Mouse (Mus musculus) heart, adult 9 months (tissue): ENCODE results near the gene Thap3.
A peak's percentile ranks its signal among the peaks of the same experiment; 100 is the strongest.

ENCODE experiments used
- DNase-seq, 2 experiments: peaks; one replicate each; pipeline ENCODE4 v3.0.0; 2022; ENCODE audit warnings: low spot score in 2 of 2

The Thap3 gene

DNA sequence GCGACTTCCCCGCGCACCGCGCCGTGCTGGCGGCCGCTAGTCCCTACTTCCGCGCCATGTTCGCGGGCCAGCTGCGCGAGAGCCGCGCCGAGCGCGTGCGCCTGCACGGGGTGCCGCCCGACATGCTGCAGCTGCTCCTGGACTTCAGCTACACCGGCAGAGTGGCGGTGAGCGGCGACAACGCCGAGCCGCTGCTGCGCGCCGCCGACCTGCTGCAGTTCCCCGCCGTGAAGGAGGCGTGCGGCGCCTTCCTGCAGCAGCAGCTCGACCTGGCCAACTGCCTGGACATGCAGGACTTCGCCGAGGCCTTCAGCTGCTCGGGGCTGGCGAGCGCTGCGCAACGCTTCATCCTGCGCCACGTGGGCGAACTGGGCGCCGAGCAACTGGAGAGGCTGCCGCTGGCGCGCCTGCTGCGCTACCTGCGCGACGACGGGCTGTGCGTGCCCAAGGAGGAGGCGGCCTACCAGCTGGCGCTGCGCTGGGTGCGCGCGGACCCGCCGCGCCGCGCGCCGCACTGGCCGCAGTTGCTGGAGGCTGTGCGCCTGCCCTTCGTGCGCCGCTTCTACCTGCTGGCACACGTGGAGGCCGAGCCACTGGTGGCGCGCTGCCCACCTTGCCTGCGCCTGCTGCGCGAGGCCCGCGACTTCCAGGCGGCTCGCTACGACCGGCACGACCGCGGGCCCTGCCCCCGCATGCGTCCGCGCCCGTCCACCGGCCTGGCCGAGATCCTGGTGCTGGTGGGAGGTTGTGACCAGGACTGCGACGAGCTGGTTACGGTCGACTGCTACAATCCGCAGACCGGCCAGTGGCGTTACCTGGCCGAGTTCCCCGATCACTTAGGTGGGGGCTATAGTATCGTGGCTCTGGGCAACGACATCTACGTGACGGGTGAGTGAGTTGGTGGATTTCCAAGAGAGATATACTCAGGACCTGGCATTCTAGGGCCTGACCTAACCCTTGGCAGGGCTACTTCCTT is 20.6 kb upstream of the Thap3 start:
- DNase-seq: no peak

DNA sequence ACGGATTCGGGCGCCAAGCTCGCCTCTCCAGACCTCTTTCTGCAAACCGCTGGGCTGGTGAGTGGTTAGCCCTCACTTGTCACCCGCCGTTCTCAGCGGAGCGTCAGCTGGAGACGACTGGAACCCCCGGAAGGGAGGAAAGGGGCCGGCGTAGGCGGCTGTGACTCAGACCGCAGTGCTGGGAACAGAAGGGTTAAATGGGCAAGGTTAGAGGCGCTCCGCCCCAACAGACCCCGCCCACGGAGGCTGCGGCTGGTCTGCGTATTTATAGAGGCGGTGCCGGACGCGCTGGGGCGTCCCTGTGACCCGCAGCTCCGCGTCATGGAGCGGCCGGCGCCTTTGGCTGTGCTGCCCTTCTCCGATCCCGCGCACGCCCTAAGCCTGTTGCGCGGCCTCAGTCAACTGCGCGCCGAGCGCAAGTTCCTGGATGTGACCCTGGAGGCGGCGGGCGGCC is 19.9 kb upstream of the Thap3 start, which contains the start of gene Klhl21:
Klhl21 (plus strand) TSS at position 182 of the 454 bp plus-strand sequence.
- peak; percentile 96 to 97 for DNase-seq

DNA sequence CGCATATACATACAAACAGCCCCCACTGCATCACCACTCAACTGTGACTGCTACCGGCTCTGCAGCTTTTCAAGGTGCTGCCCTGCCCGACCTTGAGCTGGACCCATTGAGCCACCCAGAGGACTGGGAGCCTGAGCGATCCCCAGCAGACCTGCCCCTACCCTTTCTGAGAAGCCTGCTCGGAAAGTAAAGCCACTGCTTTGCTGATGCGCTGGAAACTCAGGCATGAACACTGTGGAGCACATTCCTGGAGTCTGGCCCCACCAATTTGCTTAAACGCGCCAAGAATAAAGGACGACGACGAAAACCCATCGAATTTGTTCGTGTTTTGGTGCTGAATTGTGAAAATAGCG is 19.3 kb upstream of the Thap3 start:
- DNase-seq: no peak

DNA sequence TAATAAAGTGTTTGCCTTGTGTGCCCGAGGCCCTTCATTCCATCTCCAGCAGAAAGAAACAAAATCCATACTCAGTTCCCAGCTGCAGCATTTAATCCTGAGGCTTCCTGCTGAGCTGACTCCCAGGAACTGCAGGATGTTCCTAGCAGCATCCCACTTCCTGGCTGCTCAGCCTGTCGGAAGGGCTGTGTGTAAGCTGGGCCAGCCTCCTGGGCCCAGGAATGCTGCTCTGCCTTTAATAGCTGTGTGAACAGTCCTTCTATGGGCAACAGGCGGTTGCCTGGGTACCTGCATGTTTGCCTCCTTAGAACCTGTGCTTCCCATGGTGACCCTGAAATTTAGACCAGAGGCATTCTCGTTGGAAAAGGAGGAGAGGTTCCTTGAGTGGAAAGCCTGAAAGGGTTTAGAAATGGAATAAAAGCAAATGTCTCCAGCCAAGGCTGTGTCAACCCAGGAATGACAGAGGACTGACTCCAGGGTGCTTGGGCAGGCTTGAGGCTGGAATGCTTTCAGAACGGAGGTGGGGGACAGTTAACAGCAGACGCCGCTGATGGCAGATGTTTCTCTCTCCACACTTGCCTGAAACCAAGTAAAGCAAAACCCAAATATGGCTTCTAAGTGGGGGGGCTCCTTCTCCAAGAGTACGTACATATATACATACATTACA is 18.8 kb upstream of the Thap3 start:
- DNase-seq: peak; percentile 46 to 54

DNA sequence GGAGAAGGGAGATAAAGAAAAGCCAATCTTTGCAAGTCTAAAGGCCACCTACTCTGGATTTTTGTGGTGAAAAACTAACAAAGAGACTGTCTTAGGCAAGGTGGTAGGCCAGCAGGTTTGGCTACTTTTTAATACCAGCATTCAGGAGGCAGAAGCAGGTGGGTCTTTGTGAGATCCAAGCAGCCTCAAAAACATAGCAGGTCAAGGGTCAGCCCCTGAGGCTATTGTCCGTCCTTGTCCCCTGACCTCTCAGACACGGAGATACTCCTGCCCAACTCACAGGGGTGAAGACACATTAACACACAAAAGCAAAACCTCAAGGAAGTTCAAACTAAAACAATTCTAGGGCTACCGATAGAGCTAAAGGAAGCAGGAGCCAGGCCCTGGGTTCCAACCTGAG is 18.0 kb upstream of the Thap3 start:
- no peak for DNase-seq

DNA sequence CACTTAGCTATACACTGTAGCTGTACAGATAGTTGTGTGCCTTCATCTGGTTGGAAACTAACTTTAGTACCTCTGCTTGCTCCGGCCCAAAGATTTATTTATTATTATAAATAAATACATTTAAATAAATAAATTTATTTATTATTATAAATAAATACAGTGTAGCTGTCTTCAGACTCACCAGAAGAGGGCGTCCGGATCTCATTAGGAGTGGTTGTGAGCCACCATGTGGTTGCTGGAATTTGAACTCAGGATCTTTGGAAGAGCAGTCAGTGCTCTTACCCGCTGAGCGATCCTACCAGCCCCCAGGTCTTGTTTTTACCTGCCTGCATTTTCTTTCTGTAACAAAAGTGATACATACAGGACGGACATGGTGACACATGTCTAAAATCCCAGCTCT is 17.3 kb upstream of the Thap3 start:
- no peak for DNase-seq

DNA sequence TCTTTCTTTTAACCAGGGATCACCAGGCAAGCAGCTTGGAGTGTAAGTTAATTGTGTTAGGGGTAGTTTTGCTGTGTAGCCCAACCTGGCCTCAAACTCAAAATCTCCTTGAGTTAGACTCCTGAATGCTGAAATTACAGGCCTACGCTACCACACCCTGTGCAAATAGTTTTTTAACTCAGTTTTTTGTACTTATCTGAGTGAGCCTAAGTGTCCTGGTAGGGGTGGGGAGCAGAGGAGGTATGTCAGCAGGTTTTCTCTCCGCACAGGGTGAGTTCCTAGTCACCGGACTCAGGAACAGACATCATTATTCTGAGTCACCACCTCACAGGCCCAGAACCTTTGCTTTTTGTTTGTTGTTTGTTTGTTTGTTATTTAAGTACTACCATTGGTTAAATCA is 13.3 kb upstream of the Thap3 start:
- no peak for DNase-seq

DNA sequence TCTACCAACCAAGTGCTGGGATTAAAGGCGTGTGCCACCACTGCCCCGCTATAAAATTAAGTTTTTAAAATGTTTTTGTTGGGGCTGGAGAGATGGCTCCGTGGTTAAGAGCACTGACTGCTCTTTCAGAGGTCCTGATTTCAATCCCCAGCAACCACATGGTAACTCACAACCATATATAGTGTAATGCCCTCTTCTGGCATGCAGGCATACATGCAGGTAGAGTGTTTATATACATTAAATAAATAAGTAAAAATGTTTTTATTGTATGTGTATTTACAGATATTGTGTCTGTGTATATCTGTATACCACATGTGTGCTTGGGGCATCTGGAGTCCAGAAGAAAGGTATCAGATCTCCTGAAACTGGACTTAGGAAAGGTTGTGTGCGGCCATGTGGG is 12.5 kb upstream of the Thap3 start:
- no peak for DNase-seq

DNA sequence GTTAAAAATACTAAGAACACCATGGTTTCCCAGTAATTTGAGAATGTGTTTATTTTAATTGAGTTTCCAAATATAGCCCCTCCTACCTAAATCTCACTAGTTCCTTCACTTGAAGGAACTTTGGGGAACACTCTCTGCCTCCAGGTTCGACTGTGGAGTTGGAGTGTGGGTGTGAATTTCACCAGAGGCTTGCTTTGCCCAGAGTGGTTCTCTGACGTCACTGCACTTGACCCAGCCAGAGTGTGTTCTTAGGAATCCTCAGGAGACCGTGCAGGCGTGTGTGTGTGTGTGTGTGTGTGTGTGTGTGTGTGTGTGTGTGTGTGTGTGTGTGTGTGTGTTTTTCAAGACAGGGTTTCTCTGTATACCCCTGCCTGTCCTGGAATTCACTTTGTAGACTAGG is 12.1 kb upstream of the Thap3 start:
- no peak for DNase-seq

DNA sequence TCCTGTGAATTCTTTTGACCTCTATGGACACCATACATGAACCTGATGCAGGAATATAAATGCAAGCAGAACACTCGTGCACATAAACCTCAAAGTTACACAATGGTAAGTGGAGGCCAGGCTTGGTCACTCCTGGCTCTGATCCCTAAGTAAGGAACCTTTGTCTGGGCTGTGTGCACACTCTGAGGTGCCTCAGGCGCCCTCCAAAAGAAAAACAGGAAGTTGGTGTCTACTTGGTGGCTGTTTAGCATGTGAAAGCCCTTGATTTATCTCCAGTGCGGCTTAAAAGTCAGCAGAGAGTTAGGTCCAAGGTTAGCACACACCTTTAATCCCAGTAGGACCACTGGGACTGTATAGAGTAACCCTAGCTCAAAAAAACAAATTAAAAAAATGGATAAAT is 10.7 kb upstream of the Thap3 start:
- DNase-seq: no peak

DNA sequence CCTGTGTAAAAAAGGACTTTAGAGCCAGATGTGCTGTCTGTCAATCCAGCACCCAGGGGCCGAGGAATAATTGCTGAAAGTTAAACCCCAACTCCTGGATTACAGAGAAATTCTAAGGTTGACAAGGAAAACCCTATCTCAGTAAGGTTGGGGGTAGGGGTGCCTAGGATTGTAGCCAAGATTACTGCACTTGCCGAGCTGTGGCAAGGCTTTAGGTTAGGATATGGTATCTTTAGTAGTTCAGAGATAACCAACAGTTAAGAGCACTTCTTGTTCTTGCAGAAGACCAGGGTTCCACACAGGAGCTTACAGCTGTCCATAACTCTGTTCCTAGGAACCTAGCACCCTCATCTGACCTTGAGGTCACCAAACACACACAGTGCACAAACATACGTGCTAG is 8.9 kb upstream of the Thap3 start:
- DNase-seq: no peak

DNA sequence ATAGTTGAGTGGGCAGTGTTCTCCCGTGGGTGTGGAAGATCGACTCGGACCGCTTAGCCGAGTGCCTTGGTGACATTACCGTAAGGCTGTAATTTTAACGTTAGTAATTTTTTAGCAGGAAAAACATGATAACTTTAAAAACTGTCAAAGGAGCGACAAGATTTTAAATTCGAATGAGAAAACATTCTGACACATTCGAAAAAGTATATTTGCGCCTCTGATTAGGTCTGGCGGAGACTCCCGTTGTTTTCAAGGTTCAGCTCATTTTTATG is 8.1 kb upstream of the Thap3 start:
- no peak for DNase-seq

DNA sequence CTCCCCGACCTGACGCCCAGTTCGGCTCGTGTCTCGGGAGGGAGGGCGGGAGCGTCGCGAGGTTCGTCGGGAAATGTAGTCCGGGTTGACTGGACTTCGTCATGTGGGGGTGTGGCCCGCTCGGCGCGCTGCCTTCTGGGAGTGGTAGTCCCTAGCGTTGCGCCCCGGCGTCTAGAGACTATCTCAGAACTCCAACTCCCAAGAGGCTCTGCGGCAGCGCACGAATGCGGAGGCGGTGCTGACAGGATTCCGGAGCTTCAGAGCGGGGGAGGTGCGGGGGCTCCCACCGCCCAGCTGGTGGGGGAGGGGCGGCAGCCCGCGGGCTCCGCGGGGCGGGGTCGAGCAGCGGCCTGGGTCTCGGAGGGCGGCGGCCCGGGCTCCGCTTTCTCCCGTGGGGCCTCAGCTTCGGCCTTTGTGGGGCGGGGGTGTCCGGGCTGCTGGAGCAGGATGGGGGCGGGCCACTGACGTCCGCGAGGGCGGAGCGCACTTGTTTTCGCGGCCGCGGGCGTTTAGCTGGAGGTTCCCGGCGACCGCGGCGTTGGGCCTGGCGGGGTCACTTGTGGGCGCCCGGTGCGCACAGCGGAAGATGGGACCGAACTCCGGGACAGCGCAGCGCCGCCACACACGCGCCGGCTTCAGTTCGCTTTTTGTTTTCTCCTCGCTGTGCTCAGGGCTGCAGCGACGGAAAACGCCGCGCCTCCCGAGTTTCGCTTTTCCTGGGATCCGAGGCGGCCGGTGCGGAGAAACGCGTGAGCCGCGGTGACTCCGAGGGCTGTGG is 7.6 kb upstream of the Thap3 start, which contains the start of gene Phf13:
Phf13 (minus strand) TSS at position 86 of the 778 bp plus-strand sequence.
- peak; percentile 96 to 99 for DNase-seq

DNA sequence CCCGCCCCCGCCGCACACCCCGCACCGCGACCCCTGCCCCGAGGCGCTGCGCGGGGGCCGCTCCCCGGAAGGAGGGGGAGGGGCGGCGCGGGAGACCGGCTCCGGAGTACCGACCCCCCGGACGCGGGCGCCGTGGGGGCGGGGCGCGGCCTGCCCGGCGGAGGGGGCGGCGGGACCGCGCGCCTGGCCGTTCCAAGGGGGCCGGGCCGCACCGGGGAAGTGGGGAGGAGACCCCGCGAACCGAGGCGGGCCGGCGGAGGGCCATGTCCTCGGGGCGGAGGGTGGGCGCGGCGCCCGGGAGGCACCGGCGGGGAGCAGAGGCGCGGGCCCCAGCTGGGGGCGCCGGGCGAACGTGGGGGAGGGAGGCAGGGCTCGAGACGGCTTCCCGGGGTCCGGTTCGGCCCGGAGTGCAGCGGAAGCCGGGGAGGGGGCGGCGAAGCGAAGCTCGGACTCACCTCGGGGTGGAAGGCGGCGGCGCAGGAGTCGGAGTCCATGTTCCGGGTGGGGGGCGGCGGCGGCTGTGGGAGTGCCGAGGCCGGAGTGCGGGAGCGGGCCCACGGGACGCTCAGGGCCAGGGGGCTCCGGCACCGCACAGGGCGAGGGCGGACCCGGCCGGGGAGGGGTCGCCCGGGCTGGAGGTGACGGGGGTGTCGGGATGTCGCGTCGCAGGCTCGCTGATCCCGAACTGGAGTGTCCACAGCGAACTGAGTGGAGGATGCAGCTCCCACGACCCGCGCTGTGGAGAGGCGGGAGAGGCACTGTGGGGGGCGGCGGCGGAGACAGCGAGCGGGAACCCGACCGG is 6.8 kb upstream of the Thap3 start:
- DNase-seq: no peak

DNA sequence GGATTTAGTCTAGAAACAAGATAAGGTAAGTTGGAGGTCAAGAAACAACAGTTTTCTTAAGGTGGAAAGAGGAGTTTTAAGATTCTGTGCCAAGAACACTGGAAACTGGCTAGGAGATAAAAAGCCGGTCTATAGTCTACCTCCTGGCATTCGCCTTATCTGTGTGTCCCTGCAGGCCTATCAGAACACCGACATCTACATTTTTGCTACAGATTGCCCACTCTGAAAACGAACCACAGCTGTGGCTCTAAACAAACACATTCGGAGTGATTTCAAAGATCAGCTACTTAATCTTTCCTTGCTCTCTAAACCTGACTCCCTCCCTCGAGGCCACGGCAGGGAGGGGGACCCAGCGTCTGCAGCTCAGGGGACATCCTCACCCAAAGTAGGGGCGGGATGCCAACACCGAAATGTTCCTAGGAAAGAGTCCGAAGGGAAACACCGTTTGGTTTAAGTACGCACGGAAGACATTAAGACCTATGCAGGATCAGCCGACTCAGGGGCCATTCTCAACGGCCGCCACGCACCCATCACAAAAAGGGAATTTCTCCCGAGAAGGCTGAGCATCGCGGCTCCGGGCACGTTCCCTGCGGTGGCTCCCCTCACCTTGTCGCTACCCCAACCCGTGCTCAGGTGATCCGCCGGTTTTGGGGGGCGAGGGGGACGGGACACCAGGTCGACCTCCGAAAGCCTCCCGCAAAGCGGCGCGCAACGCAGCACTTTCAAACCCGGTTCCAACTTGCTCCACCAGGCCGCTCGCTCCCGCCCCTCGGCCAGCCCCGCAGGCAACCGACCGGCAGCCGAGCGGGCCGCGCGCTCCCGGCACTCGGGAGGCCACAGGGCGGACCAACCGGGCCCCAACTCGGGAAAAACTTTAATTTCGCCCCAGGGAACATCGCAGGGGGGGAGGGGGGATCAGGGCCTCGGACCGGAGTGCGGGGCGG is 5.7 kb upstream of the Thap3 start:
- peak in 1 of 2 experiments; percentile 23 for DNase-seq

DNA sequence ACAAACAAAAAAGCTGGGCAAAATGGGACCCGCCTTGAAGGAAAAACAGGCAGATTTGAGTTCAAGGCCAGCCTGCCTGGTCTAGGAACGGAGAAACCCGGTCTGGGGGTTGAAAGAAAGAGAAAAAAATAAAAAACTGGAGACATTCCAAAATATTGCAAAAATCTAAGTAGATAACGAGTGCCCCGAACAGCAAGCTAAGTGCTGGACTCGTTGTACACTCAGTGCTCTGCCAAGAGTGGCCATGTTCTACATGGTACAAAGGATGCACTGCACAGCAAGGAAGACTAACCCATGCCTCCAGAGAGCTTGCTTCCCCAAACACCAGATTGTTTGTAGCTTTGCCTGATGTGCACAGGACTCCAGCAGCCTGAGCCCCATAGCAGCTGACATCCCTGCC is 4.2 kb upstream of the Thap3 start:
- DNase-seq: no peak

DNA sequence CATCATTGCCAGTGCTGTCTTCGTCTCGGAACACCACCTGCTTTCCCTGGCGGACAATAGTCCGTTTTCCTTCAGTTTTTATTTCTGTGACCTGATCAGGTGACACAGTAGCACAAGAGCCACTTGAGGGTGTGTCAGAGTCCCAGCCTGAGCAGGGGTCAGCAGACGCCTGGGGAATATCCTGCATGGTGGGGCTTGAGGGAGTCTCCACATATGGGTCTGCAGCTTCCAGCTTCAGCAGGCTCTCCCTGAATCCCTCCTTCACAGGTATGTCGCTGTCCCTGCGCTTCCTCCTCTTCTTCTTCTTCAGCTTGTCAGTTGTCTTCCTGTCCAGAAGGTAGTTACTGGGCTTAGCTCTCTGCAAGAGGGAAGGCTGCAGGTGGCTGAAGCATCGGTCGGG is 3.3 kb upstream of the Thap3 start:
- DNase-seq: no peak

DNA sequence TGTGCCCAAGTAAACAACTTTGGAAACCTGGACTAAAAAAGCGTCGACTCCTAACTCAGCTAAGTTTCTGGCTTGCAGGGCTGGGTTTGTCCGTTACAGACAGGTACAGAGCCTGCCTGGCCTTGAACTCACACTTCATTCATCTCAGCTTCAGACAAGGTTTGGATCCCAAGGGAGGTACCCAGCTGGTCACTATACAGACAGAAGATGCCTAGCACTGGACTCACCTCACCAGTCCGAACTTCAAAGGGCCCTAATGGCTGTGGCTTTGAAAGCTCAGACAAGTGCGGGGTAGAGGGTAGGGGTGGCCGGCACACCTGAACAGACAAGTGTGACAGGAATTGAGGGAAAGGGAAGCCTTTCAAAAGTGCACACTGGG is 302 bp upstream of the Thap3 start:
- DNase-seq: no peak

DNA sequence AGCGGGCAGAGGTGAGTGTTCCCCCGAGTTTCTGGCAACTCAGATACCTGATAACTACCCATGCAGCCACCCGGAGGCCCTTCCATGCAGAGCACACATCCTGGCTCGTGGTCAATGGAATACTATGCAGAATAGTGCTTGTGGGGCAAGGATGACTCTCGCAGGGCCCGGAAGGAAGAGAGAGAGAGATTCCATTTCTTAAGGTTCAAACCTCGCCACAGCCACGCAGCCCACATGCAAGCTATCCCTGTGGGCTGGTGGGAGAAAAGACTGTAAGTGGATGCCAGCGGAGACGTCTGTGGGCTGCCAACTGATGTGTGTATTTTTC is 819 bp downstream of the Thap3 start:
- no peak for DNase-seq

DNA sequence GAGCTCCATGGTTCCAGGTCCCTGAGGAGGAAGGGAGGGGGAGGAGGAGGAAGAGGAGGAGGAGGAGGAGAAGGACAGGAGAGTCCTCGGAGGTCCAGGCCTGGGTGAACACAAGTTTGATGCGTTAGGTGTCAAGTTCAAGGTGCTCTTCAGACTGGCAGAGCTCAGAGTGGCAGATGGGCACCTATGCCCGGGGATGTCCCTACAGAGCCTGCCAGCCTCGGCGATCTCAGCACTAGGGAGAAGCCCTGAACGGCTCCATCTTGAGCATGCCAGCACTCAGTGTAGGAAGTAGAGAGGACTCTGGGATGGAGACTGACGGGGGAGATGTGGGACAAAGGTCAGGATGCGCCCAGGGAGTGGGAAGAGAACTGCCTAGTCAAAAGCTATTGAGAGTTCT is 2.1 kb downstream of the Thap3 start:
- DNase-seq: no peak

DNA sequence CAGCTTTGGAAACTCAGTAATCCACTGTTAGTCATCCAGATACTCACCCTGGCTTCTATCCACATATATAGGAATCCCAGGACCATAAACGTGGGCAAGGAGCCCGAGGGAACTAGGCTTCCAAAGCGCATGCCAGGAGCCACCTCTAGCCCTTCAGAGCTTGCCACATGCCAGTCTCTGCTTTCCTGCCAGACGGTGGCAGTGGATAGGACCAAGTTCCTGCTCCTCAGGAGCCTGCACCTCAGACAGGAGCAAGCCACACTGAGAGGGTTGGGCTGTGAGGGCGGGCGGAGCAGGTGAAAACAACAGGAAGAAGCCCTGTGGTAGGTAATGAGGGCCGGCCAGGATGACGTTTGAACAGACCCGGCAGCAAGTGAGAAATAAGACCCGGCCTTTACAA is 2.9 kb downstream of the Thap3 start:
- DNase-seq: no peak
